Mouse (Mus musculus) layer of hippocampus, adult 18-20 months (tissue): Measurements from ENCODE around the gene Gm10251. TPM values are rescaled to one million over a fixed set of nuclear protein-coding genes. Genes with fewer than 3 reads are reported as not detected.
"Not testable (repeated sequence)": the region's sequence is repeated elsewhere in the genome, so short reads cannot be mapped to it uniquely, and the experiment has no call there.

ENCODE experiments used
- DNase-seq, 2 experiments: peaks; one replicate each; pipeline ENCODE4 v3.0.0; 2022; ENCODE audit warnings: low spot score in 2 of 2
- long read RNA-seq: library from polyadenylated mRNA; stranded (forward); transcript quantifications from one replicate; pipeline ENCODE4 v2.0.0, GENCODE M21; 2021
- total RNA-seq, 2 experiments: library from RNA; stranded (reverse); gene quantifications; 2 replicates each; pipeline ENCODE4 v1.2.3; 2021

Gene Gm10251
- not detected for total RNA-seq
- long read RNA-seq, result 0 reads

DNA sequence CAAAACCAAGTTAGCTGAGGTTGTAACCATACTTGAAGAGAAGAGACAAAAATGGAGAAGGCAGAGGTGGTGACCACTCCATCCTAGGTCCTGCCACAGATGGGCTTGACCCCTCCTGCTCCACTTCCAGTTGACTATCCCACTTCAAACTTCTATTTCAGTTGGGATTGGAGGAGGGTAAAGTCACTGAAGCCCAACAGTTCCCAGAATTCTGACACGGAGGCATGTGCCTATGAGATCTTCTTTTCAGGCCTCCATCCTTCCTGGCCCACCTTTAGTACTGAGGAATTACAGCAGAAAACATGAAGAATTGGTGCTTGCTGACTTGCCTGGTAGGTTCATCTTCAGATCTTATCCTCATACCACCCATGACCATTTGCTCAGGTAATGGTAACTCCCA lies at the start of gene Gm10251:
TSS of gene Gm10251 (minus strand) at position 101 of the 400 bp plus-strand sequence.
- not testable (repeated sequence) for DNase-seq

DNA sequence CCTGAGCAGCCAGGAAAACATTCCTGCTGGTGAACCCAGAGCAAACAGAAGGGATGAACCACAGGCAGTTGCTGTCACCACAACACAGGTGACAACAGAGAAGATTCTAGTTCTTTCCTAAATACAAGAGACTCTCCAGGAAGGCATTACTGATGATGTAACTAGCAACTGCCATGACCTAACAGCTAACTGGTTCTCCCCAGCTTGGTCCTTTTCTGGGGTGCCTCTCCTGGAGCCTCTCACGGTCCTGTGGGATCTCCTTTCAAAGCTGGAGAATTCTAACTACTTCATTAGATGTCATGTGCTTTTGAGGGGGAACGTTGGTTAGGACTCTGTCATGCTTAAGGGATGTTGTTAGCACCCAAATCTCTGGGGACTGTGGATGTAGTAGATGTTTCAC lies 36.2 kb upstream of the Gm10251 start, which contains the start of gene Gm8050:
TSS of gene Gm8050 (minus strand) at position 101 of the 400 bp plus-strand sequence.
- DNase-seq, result not testable (repeated sequence)

DNA sequence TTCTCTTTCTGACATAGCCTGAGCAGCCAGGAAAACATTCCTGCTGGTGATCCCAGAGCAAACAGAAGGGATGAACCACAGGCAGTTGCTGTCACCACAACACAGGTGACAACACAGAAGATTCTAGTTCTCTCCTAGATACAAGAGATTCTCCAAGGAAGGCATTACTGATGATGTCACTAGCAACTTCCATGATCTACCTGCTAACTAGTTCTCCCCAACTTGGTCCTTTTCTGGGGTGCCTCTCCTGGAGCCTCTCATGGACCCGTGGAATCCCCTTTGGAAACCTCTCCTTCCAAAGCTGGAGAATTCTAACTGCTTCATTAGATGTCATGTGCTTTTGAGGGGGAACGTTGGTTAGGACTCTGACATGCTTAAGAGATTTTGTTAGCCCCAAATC lies 61.7 kb downstream of the Gm10251 start, which contains the start of gene Gm3460:
TSS of gene Gm3460 (minus strand) at position 101 of the 400 bp plus-strand sequence.
- not testable (repeated sequence) for DNase-seq

DNA sequence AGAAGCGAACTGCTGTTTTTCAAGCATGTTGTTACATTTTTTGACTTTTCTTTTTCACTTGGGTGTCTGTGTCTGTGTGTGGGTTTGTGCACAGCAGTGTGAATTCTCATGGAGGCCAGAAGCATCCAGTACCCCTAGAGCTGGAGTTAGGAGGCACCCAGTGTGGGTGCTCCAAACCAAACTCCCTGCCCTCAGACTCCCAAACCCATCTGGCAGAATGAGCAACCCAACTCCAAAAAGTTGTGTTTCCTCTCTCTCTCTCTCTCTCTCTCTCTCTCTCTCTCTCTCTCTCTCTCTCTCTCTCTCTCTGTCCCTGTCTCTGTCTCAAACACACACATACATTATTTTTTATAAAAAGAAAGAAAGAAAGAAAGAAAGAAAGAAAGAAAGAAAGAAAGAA lies 77.5 kb downstream of the Gm10251 start:
- peak in 1 of 2 experiments; percentile 3 for DNase-seq

DNA sequence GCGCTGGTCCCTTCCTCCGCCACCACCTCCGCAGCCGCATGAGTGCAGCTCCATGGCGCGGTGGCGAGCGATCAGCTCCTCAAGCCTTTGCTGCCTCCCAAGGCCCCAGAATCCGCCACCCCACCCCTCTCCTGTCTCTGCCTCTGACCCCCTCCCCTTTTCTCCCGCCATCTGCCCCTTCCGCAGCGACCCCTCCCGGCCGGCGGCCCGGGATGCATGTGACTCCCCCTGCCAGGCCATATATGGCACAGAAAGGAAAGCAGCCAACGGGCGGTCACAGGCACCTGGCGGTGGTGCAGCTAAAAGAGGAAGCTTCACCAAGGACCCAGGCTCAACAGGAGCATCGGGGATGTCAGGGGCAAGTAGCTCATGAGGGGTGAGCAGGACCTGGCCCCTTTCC lies 79.0 kb downstream of the Gm10251 start:
- DNase-seq, result peak in 1 of 2 experiments; percentile 5

DNA sequence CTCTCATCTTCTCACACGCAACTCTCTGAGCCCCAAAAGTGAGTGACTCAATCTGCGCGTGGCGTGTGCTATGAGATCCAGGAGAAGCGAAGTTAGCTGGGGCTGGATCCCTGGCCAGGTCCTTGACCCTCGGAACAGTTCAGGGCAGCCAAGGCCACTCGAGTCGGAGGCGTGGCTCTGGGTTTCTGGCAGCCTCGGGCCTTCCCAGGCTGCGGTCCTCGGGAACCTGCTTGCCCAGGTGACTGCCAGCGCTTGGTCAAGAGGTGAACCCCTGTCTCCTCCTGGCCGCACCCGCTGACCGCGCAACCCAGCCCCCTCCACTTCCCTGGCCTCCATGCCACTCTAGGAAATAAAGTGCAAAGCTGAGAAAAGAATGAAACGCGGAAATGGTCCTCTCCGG lies 79.4 kb downstream of the Gm10251 start:
- not testable (repeated sequence) for DNase-seq

DNA sequence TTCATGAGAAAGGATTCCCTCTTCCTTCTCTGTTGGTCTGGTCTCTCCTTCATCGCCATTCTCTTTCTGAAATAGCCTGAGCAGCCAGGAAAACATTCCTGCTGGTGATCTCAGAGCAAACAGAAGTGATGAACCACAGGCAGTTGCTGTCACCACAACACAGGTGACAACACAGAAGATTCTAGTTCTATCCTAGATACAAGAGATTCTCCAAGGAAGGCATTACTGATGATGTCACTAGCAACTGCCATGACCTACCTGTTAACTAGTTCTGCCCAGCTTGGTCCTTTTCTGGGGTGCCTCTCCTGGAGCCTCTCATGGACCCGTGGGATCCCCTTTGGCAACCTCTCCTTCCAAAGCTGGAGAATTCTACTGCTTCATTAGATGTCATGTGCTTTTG lies 93.5 kb downstream of the Gm10251 start, which contains the start of gene Gm3629:
TSS of gene Gm3629 (minus strand) at position 101 of the 400 bp plus-strand sequence.
- not testable (repeated sequence) for DNase-seq

Other genes with a start within 250 kb of the Gm10251 start
- gene Gm3594, start 239.6 kb downstream of the Gm10251 start, total RNA-seq, result not detected
- not detected for gene Gm8356, start 146.9 kb downstream of the Gm10251 start, total RNA-seq
- under 1 TPM; 0.41 to 0.62 TPM for gene Gm3629, start 93.6 kb downstream of the Gm10251 start, total RNA-seq
- not detected for gene Gm3460, start 61.8 kb downstream of the Gm10251 start, total RNA-seq
- not detected for gene Gm8050, start 36.1 kb upstream of the Gm10251 start, total RNA-seq
- 1 to 10 TPM; 3.9 to 4.3 TPM for gene Gm3636, start 58.2 kb upstream of the Gm10251 start, total RNA-seq
- not detected for gene Gm8362, start 90.2 kb upstream of the Gm10251 start, total RNA-seq
- under 1 TPM; 0.20 to 0.32 TPM for gene Gm3642, start 156.1 kb upstream of the Gm10251 start, total RNA-seq
- 1 to 10 TPM in 1 of 2 experiments, under 1 TPM in 1; 0.81 to 1.9 TPM for gene Gm3667, start 205.8 kb upstream of the Gm10251 start, total RNA-seq